Mouse (Mus musculus) MEL (cell line): ENCODE measurements at regions not wholly inside any gene's neighbourhood (a gene's known extent, or its start where the extent isn't known, plus 50 kb on each side); places are given as distances from the start of the nearest gene placed in this dataset.
"Not testable (repeated sequence)": the region's sequence is repeated elsewhere in the genome, so short reads cannot be mapped to it uniquely, and the experiment has no call there.

Experiments used
- DNase-seq: peaks from one replicate; pipeline ENCODE4 v3.0.0; 2011; ENCODE audit warnings: low read depth, low spot score
- H3K27ac ChIP-seq: 2 replicates; pipeline ENCODE4 v1.5.1; 2012; ENCODE audit warnings: low read depth, mild to moderate bottlenecking, control low read depth, low read length, moderate library complexity; ENCODE audit not compliant: control insufficient read depth
- H3K27me3 ChIP-seq, 2 experiments: fragments of 150-350 bp in 1 of 2; sonication (generic) in 1 of 2; 2 replicates each; pipeline ENCODE4 v1.6.1; 2012; ENCODE audit warnings: low read length in 2 of 2, mild to moderate bottlenecking in 2 of 2, improper control_type of control experiment in 1 of 2, moderate library complexity in 1 of 2; ENCODE audit not compliant: insufficient read depth in 2 of 2, control insufficient read depth in 1 of 2
- H3K36me3 ChIP-seq, 2 experiments: 2 replicates each; pipeline ENCODE4 v1.6.1; 2012 to 2014; ENCODE audit warnings: low read length in 2 of 2, improper control_type of control experiment in 1 of 2, inconsistent platforms in 1 of 2, mild to moderate bottlenecking in 1 of 2; ENCODE audit not compliant: insufficient read depth in 2 of 2, control insufficient read depth in 1 of 2
- H3K4me1 ChIP-seq, 2 experiments: fragments of 150-350 bp in 1 of 2; sonication (generic) in 1 of 2; 2 replicates each; pipeline ENCODE4 v1.6.1; 2012; ENCODE audit warnings: low read length in 2 of 2, improper control_type of control experiment in 1 of 2, mild to moderate bottlenecking in 1 of 2; ENCODE audit not compliant: insufficient read depth in 2 of 2, control insufficient read depth in 1 of 2
- H3K4me3 ChIP-seq, 2 experiments: fragments of 150-350 bp in 1 of 2; sonication (generic) in 1 of 2; 2 replicates each; pipeline ENCODE4 v1.5.1; 2012; ENCODE audit warnings: low read depth in 2 of 2, low read length in 2 of 2, mild to moderate bottlenecking in 2 of 2, moderate library complexity in 2 of 2, control low read depth in 1 of 2, improper control_type of control experiment in 1 of 2; ENCODE audit not compliant: control insufficient read depth in 1 of 2, insufficient read depth in 1 of 2
- H3K79me2 ChIP-seq: 2 replicates; pipeline ENCODE4 v1.6.1; 2012; ENCODE audit warnings: mild to moderate bottlenecking, low read length, moderate library complexity; ENCODE audit not compliant: control insufficient read depth, poor library complexity, insufficient read depth
- H3K9ac ChIP-seq: 2 replicates; pipeline ENCODE4 v1.6.1; 2012; ENCODE audit warnings: low read depth, mild to moderate bottlenecking, control low read depth, low read length, moderate library complexity; ENCODE audit not compliant: control insufficient read depth, poor library complexity, severe bottlenecking
- H3K9me3 ChIP-seq: fragments of 150-350 bp; sonication (generic); replicated peaks from 2 replicates; pipeline ENCODE4 v1.6.1; 2012; ENCODE audit warnings: mild to moderate bottlenecking, low read length, improper control_type of control experiment, moderate library complexity; ENCODE audit not compliant: insufficient read depth
- BHLHE40 ChIP-seq: IDR thresholded peaks from 2 replicates; pipeline ENCODE4 v1.6.1; 2012; ENCODE audit warnings: low read depth, mild to moderate bottlenecking, inconsistent platforms, low read length, improper control_type of control experiment, borderline replicate concordance
- CHD1 ChIP-seq: IDR thresholded peaks from 2 replicates; pipeline ENCODE4 v1.6.1; 2012; ENCODE audit warnings: low read depth, mild to moderate bottlenecking, inconsistent platforms, low read length, improper control_type of control experiment
- E2F4 ChIP-seq: IDR thresholded peaks from 2 replicates; pipeline ENCODE4 v1.6.1; 2011; ENCODE audit warnings: low read depth, low read length, improper control_type of control experiment, borderline replicate concordance
- ELF1 ChIP-seq: IDR thresholded peaks from 2 replicates; pipeline ENCODE4 v1.6.1; 2014; ENCODE audit warnings: low read depth, mild to moderate bottlenecking, inconsistent platforms, low read length, improper control_type of control experiment, moderate library complexity
- ETS1 ChIP-seq: IDR thresholded peaks from 2 replicates; pipeline ENCODE4 v1.6.1; 2012; ENCODE audit warnings: low read depth, mild to moderate bottlenecking, inconsistent platforms, low read length, improper control_type of control experiment, moderate library complexity
- GATA1 ChIP-seq: IDR thresholded peaks from 2 replicates; pipeline ENCODE4 v1.6.1; 2011; ENCODE audit warnings: low read depth, low read length, improper control_type of control experiment
- MEF2A ChIP-seq: IDR thresholded peaks from 2 replicates; pipeline ENCODE4 v1.6.1; 2014; ENCODE audit warnings: low read depth, mild to moderate bottlenecking, inconsistent platforms, low read length, improper control_type of control experiment; ENCODE audit not compliant: poor library complexity, insufficient replicate concordance, severe bottlenecking; ENCODE audit errors: extremely low read depth
- MXI1 ChIP-seq: IDR thresholded peaks from 2 replicates; pipeline ENCODE4 v1.6.1; 2011; ENCODE audit warnings: mild to moderate bottlenecking, low read depth, low read length, improper control_type of control experiment
- MYC ChIP-seq: IDR thresholded peaks from 2 replicates; pipeline ENCODE4 v1.6.1; 2011; ENCODE audit warnings: low read depth, mild to moderate bottlenecking, low read length, improper control_type of control experiment, moderate library complexity
- NELFE ChIP-seq: IDR thresholded peaks from 2 replicates; pipeline ENCODE4 v1.6.1; 2011; ENCODE audit warnings: low read depth, low read length, improper control_type of control experiment
- POLR2AphosphoS2 ChIP-seq: IDR thresholded peaks from 2 replicates; pipeline ENCODE4 v1.6.1; 2011; ENCODE audit warnings: low read length, improper control_type of control experiment
- RAD21 ChIP-seq: IDR thresholded peaks from 2 replicates; pipeline ENCODE4 v1.6.1; 2011; ENCODE audit warnings: mild to moderate bottlenecking, low read depth, low read length, improper control_type of control experiment
- RCOR1 ChIP-seq: IDR thresholded peaks from 2 replicates; pipeline ENCODE4 v1.6.1; 2012; ENCODE audit warnings: low read depth, mild to moderate bottlenecking, inconsistent platforms, low read length, improper control_type of control experiment
- SIN3A ChIP-seq: IDR thresholded peaks from 2 replicates; pipeline ENCODE4 v1.6.1; 2012; ENCODE audit warnings: low read length, improper control_type of control experiment, inconsistent platforms
- SMC3 ChIP-seq: IDR thresholded peaks from 2 replicates; pipeline ENCODE4 v1.6.1; 2011; ENCODE audit warnings: low read depth, low read length, improper control_type of control experiment
- TCF12 ChIP-seq: IDR thresholded peaks from 2 replicates; pipeline ENCODE4 v1.6.1; 2014; ENCODE audit warnings: low read depth, mild to moderate bottlenecking, inconsistent platforms, low read length, improper control_type of control experiment, moderate library complexity
- USF2 ChIP-seq, 2 experiments: IDR thresholded peaks; 2 replicates each; pipeline ENCODE4 v1.6.1; 2011 to 2012; ENCODE audit warnings: improper control_type of control experiment in 2 of 2, low read length in 2 of 2, borderline replicate concordance in 1 of 2, inconsistent platforms in 1 of 2, low read depth in 1 of 2, mild to moderate bottlenecking in 1 of 2; ENCODE audit not compliant: insufficient read depth in 1 of 2
- ZC3H11A ChIP-seq: IDR thresholded peaks from 2 replicates; pipeline ENCODE4 v1.6.1; 2012; ENCODE audit warnings: low read depth, mild to moderate bottlenecking, inconsistent platforms, low read length, improper control_type of control experiment
- ZKSCAN1 ChIP-seq: IDR thresholded peaks from 2 replicates; pipeline ENCODE4 v1.6.1; 2012; ENCODE audit warnings: low read depth, mild to moderate bottlenecking, inconsistent platforms, low read length, improper control_type of control experiment, moderate library complexity
- ZMIZ1 ChIP-seq: IDR thresholded peaks from 2 replicates; pipeline ENCODE4 v1.6.1; 2012; ENCODE audit warnings: low read depth, mild to moderate bottlenecking, inconsistent platforms, low read length, improper control_type of control experiment, moderate library complexity
- ZNF384 ChIP-seq: IDR thresholded peaks from 2 replicates; pipeline ENCODE4 v1.6.1; 2012; ENCODE audit warnings: low read depth, mild to moderate bottlenecking, inconsistent platforms, low read length, improper control_type of control experiment

DNA sequence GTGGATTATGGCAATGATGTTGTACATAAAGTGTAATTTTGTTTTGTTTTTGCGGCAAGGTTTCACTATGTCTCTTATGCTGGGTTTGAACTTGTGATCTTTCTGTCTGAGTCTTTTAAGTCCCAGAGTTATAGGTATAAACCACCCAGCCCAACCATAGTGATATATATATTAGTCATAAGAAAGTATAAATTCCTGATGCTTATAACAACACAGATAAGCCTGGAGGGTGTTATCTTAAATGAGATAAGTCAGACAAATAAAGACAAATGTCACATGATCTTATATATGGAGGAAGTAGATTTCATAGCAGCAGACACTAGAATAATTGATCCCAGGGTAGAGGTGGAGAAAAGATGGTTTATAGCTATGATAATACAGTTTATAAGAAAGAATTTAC lies 89.7 kb upstream of the Hao2 start:
- Histone ChIP-seq H3K4me3 (no peak overlapping the region), H3K79me2 (no peaks in the 10 kb centered on the region)
- no peak for TF ChIP-seq RCOR1
- TF ChIP-seq ELF1, result no peak
- no peak for TF ChIP-seq POLR2AphosphoS2
- TF ChIP-seq ETS1, result no peak
- no peak for TF ChIP-seq NELFE
- no peak for TF ChIP-seq ZMIZ1
- TF ChIP-seq ZC3H11A, result no peak
- TF ChIP-seq ZKSCAN1, result no peak
- TF ChIP-seq, all 39 proteins: peak for 0
- Histone ChIP-seq H3K36me3 (no peaks in the 10 kb centered on the region), H3K27me3 (no peaks in the 10 kb centered on the region), H3K9me3 (no peaks in the 10 kb centered on the region), H3K9ac (no peak overlapping the region), H3K27ac (no peak overlapping the region), H3K4me1 (no peaks in the 10 kb centered on the region)
- no peak for DNase-seq

DNA sequence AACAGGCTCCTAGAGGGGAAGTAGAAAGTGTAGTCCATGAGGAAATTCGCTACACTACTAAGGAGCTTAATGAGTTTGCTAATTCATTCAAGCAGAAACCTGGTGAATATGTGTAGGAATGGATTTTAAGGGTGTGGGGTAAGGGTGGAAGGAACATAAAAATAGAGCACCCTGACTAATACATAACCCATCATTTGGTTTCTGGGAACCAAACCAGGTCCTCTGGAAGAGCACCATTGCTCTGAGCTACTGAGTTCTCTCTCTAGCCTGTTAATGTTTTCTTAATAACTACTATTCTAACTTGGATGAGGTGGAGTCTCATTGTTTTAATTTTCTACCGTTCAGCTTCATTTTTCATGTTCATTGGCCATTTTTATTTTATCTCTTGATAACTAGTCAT lies 94.2 kb upstream of the Hao2 start:
- DNase-seq, H3K36me3 ChIP-seq, H3K79me2 ChIP-seq, H3K4me3 ChIP-seq, H3K9me3 ChIP-seq, H3K4me1 ChIP-seq, H3K9ac ChIP-seq, H3K27me3 ChIP-seq, H3K27ac ChIP-seq: not testable (repeated sequence)

DNA sequence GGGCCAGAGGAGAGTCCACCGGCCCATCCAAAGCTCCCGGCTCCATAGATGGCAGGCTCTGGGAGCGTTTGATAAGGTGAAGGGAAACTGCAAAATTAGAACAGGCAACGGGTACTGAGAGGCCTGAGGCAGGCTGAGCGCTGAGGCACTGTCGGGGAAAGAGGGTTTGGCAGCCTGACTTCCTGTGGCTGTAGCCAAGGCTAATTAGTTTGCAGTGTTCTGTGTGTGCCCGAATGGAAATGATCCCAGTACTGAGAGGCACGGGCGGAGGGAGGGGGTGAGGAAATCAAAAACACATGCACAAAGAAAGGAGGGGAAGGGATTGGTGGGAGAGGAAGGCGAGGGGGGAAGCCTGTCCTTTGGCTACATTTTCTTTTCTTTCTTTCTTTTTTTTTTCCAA lies 97.8 kb upstream of the Hao2 start:
- no peak overlapping the region for H3K27ac ChIP-seq
- TF ChIP-seq SIN3A (no peak), POLR2AphosphoS2 (no peak), MYC (no peak), GATA1 (no peak), ZNF384 (no peak), MXI1 (no peak), USF2 (IDR thresholded peaks at IDR 0.05; ENCODE audit: borderline replicate concordance in 1 of 2, insufficient read depth in 1 of 2, low read depth in 1 of 2, low read length in 2 of 2) (no peak), SMC3 (no peak), TCF12 (no peak), RAD21 (no peak), ELF1 (no peak), CHD1 (no peak), BHLHE40 (no peak), MEF2A (no peak), E2F4 (no peak)
- TF ChIP-seq, all 39 proteins: peak for 0
- Histone ChIP-seq H3K27me3 (no peaks in the 10 kb centered on the region; a peak in 1 of 4 replicates), H3K9ac (no peak overlapping the region), H3K4me3 (no peak overlapping the region), H3K36me3 (no peaks in the 10 kb centered on the region), H3K4me1 (no peaks in the 10 kb centered on the region), H3K79me2 (no peaks in the 10 kb centered on the region), H3K9me3 (no peaks in the 10 kb centered on the region)
- no peak for DNase-seq
